Mouse (Mus musculus) v-Abl transformed pro-B cells (cell line): Measurements from ENCODE around the gene Gp5.

Source experiments
- in situ Hi-C, 2 experiments: fragments of 400-800 bp; cut with MboI; formaldehyde crosslinking; loops; one replicate each; pipeline ENCODE4 v1.15.1; 2025; ENCODE audit not compliant: unreplicated experiment in 2 of 2

Gp5 gene

DNA sequence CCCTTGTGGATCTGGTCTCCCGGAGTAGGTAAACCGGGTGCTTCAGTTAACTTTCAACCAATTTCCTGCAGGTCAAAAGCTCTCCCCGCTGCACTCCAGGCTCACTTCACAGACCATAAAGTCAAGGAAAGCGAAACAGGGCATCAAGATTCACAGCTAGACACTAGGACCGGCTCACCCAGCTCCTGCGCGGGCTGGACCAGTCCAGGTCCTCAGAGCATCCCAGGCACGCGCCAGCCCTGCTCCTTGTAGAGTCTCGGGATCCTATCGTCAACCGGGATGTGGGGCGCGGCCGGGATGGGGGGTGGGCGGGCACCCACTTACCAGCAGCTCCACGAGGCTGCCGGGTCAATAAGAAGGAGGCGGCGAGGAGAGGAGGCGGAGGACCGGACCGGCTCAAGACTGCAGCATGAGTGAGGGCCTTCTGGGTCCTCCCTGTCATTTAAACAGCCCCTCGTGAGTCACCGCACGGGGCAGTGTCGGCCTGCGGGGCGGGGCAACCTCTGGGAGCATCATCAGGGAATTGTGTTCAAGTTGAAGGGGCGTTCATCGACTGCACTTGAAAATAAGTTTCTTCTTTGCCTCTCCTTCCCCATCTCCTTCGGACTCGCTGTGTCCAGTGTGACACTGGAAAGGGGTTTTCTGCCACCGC is 27.6 kb downstream of the Gp5 start, which contains the start of gene Lrrc15:
Gene Lrrc15, minus strand, starts transcription at position 413 of the 652 bp plus-strand sequence.
- in situ Hi-C loops = no loop called here

DNA sequence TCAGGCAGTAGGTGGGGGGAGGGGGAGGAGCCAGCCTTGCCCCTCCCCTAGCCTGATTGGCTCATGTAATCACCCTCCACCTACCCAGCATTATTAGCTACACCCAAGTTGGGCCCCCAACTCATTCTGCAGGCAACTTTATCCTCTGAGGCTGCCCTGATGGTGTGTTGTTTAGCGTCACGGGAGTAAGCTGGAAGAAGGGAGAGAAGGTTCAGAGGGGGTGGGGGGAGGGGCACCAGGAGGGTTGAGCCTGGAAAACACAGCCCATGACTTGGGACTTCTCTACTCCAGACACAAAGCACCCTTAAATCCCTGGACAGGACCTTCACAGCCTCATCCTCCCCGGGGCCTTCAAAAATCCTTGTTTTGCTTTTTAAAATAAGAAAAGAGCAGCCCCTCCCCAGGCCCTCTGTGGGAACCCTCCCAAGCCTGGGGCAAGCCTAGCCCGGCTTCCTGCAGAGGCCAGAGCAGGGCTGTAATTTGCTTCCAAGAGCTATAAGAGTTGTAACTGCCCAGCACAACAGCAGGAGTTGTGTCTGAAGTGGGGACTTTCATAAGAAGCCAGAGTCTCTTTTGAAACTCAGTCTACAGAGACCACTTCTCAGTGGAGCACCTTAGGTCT is 29.8 kb downstream of the Gp5 start:
- in situ Hi-C loops = no loop called here

DNA sequence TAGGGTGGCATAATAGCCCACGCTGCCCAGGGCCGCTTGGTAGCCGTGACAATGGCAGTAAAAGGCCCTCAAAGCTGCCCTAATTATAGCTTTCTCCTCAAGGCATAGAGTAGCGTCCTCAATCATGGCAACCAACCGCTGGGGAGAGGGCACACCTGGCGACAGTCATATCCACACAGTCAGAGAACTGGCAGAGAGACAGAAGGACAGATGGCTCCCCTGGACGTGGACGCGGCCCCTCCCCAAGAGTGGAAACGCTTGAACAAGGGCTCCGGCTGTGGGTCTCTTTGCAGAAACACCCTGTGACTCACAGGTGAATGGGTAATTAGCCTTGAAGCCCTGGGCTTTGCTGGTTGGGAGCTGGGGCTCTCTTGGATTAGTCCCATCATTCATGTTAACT is 32.2 kb downstream of the Gp5 start:
- in situ Hi-C loops = no loop called here

DNA sequence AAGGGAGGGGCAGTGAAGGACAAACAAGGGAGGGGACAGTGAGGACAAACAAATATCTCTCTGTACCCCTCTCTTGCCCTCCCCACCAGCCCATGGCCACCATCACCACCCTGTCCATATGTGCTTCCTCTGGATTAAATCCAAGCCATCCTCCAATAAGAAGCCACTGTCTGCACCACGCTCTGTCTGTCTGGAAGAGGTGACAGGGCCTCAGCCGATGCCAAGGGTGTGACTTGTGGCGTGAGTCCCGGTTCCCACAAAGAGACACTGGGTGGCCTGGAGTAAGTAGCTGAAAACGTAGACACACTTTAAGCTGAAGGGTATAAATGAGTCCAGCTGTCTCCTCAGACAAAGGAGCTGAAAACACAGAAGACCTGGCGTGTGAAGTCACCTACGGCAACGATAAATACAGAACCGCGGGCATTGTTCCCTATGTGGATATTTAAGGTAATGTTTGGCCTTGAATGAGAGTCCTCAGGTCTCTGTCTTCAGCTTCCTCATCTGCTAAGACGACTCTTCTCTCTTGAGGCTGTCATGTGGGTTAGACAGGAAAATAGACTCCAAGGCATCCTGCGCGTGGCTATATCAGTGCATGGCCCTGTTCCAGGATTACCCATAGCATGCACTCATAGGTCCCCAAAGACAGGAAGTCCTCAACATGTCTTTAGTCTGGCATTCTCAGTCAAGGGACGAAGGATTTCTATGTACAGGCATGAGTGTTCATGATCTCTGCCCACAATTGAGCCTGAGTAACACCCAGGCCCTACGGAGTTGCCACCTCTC is 34.8 kb downstream of the Gp5 start:
- in situ Hi-C loops = no loop called here

DNA sequence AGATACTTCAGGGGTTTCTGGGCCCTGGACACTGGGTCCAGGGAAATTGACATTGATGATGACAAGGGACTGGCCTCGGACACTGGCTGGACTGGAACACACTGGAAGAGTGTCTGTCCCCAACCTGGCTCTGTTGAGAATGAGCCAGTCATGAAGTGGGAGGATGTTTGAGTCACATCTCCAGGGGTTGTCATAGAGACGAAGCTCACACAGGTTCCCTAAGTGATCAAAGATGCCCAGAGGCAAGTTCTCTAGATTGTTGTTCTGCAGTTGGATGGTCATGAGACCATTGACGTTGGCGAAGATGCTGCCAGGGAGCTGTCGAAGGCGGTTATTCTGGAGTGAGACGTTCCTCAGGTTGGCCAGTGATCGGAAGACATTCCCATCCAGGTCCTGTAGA is 37.5 kb downstream of the Gp5 start:
- in situ Hi-C loops = loop anchor here in 1 of 2 experiments (25.0 kb wide), 2 partner anchors 789 to 1089 kb away; no protein-coding TSS in a partner anchor

DNA sequence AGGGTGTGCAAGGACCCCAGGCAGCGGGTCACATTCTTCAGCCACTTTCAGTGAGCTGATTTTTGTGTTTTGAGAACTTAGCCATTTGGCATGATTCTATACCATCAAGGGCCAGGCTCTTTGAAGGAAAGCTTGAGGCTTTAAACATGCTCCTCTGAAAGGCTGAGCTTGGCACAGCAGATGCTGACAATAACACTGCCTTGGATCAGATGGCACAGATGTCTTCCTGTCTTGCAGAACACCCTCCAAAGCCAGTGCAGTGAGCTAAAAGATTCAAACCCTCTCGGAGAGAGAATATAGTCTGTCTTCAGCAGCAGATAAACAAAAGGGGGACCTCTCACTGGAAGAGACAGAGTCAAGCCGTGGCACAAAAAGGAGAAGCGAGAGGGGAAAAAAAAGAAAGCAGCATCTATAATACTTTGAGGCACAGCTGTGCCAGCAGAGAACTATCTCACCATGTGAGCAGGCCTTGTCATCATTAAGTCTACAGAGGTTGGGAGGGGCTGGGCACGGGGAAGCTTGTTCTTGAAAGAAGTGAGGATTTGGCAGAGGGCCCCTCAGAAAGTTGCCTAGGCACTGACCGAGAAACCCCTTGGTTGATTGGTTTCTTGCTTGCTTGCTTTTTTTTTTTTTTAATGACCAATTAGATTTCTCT is 38.5 kb downstream of the Gp5 start:
- in situ Hi-C loops = loop anchor here in 1 of 2 experiments (25.0 kb wide), 2 partner anchors 790 to 1090 kb away; no protein-coding TSS in a partner anchor

DNA sequence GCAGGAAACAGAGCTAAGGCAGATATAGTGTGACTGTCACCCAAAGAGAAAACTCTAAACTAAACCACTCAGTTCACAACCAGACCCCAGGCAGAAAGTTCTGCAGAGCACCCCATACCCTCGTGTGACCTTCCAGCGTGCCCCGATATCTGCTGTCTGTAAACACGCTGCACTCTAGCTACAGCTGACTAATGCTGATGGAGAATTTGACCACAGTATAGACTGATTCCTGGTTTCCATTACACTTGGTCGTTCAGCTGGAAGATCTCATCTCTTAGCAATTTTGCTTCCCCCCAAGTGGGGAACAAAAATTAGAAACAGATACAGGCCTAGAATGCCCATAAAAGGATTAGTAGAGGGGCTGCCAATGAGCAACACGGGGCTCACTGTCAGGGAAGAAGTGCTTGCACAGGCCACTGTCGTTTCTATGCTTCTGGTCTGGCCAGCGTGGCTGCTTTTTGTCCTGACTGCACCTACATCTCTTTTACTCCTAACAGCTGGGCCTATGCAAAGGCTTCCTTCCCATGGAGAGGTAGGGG is 39.3 kb downstream of the Gp5 start:
- in situ Hi-C loops = loop anchor here in 1 of 2 experiments (25.0 kb wide), 2 partner anchors 791 to 1091 kb away; no protein-coding TSS in a partner anchor

DNA sequence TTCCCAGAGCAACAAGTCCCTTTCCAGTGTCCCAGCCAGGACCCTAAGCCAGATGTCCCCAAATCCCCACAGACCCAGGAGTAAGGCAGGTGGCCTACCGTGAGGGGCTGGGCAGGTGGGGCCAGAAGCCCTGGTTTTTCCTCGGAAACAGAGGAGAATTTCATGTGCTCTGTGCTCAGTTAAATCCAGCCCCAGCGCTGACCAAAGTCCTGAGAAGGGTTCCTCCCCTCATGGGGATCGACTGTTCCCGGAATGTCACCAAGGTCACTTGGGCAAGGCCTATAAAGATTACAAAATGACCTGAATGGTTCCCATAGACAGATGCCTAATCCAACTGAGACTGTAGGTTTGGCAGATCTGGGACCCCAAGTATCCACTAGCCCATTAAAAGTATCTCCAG is 43.2 kb downstream of the Gp5 start, which contains the start of gene Cpn2:
Gene Cpn2, minus strand, starts transcription at position 141 of the 400 bp plus-strand sequence.
- in situ Hi-C loops = loop anchor here in 1 of 2 experiments (25.0 kb wide), 2 partner anchors 795 to 1095 kb away; no protein-coding TSS in a partner anchor

DNA sequence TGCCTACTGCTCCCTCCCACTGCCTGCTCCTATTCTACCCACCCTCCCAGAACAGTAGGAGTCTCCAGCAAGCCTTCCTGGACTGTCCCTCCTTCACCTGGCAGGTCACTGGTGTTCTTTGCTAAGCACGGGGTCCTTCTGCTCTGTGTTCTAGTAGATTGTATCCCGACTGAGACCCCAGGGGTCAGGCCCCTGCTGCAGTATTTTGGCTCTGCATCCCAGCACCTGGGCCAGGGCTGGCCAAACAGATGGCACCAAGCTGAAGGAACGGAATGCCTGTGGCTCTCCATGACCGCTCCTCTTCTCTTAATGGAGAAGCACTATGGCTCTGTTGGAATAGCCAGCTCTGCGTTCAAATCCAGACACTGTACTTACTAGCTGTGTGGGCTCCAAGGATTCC is 44.0 kb downstream of the Gp5 start:
- in situ Hi-C loops = loop anchor here in 1 of 2 experiments (25.0 kb wide), 2 partner anchors 796 to 1096 kb away; no protein-coding TSS in a partner anchor

DNA sequence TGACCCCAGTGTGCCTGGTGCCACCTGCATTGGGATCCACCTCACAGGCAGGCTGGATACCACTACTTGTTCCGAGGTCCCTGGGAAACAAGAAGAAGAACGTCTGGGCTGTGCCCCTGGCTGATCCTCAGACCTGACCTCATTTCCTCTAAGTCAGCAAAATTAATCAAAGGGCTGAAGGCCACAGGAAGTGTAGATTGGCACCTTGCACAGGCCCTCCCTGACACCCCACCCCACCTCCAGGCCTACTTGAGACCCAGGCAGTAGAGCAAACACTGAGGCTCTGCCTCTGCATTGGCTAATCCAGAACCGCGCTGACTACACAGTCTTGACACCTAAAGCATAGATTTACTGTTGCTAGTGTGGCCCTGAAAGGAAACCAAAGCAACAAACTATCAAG is 45.0 kb downstream of the Gp5 start:
- in situ Hi-C loops = loop anchor here in 1 of 2 experiments (25.0 kb wide), 2 partner anchors 797 to 1097 kb away; no protein-coding TSS in a partner anchor

DNA sequence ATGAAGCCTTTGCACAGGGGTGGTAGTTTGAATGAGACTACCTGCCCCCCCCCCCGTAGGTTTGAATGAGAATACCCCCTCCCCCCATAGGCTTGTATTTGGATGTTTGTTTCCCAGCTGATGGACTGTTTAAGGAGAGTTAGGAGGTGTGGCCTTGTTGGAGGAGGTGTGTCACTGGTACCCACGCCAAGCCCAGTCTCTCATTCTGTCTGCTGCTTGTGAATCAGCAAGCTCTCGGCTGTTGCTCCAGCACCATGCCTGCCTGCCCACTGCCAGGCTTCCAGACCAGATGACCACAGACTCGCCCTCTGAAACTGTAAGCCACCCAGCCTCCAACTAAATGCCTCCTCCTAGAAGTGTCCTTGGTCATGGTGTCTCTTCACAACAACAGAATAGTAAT is 47.4 kb downstream of the Gp5 start:
- in situ Hi-C loops = loop anchor here in 1 of 2 experiments (25.0 kb wide), 2 partner anchors 799 to 1099 kb away; no protein-coding TSS in a partner anchor

DNA sequence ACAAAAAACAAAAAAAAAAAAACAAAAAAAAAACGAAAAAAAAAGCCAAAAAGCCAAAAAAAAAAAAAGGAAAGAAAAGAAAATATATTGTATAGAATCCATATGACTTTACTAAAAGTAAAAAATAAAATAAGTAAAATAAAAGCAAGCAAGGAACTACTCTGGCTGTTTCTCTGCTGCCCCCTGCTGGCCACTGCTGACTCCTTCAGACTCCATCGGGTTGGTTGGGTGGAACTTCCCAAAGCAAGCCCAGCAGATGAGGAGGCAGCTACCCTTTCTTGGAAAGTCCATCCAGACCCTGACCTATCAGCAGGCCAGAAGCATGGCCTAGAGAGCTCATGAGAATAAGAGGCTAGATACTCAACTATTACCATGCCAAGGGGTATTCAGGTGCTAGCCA is 47.9 kb downstream of the Gp5 start:
- in situ Hi-C loops = loop anchor here in 1 of 2 experiments (25.0 kb wide), 2 partner anchors 800 to 1100 kb away; no protein-coding TSS in a partner anchor

DNA sequence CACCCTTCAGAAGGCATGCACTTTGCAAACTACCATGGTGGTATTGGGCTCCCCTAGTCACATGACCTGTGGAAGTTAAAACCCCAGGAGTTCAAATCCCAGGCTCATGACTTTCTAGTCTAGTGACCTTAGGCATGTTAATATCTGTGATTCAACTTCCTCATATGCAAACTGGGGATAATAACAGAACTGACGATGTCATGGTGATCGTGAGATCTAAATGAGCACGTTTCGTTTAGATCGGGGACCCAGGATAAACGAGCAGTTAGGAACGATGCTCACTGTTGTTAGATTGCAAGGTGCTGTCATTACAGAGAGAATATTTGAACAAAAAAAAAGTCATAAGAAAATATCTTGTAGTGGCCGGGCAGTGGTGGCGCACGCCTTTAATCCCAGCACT is 48.4 kb downstream of the Gp5 start:
- in situ Hi-C loops = loop anchor here in 1 of 2 experiments (25.0 kb wide), 2 partner anchors 800 to 1100 kb away; no protein-coding TSS in a partner anchor

DNA sequence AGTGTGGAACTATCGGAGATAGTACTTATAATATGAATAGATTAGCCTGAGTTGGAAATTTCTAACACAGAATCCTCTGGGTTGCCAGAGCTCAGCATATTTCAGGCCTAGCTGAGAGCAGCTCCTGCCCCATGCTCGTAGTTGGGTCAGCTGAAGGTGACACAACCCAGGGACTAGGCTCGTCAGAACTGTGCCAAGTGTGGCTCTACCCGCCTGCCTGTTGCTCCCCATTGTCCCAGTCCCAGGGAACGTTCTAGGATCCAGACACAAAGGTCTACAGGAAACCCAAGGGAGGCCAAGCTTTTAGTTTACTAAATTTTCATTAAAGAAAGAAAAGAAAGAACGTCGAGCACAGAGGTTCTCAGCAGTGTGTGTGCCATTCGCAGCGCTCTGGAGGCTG is 49.2 kb downstream of the Gp5 start:
- in situ Hi-C loops = loop anchor here in 1 of 2 experiments (25.0 kb wide), 2 partner anchors 801 to 1101 kb away; no protein-coding TSS in a partner anchor

DNA sequence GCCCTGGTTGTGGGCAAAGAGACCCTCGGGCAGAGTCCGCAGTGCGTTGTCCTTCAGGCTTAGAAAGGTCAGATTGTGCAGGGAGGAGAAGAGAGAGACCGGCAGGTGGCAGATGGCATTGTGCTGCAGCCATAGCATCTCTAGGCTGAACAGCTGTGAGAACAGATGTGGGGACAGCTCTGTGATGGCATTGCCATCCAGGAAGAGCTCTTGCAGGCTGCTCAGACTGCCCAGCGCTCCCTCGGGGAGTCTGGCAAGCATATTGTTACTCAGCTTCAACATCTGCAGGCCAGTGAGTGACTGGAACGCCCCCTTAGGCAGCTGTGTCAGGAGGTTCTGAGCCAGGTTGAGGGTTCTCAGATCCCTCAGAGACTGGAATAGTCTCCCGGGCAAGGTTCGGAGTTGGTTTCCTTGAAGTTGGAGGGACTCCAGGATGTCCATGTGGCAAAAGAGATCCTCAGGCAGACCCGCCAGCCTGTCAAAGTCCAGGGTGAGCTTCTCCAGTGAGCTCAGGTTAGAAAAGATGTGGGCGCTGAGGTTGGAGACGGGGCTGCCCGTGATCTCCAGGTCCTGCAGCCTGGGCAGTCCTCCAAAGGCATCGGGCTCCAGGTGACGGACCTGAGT is 50.5 kb downstream of the Gp5 start:
- in situ Hi-C loops = loop anchor here in 1 of 2 experiments (25.0 kb wide), 2 partner anchors 802 to 1102 kb away; no protein-coding TSS in a partner anchor

DNA sequence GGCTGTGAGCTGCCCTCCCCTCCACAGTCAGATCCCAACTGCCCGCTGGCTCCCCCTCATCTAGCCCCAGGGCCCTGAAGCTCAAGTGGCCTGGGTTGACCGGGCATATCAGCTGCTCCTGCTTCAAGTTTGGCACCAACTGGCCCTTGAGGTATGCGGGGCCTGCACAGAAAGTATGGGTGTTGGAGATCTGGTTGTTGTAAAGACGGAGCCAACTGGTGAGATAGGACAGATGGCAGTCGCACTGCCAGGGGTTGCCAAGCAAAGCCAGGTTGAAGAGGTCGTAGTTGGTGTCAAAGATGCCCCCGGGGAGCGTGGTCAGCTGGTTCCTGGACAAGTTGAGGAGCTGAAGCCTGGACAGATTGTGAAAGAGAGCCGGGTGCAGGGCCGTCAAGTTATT is 51.1 kb downstream of the Gp5 start:
- in situ Hi-C loops = loop anchor here (10.0 to 25.0 kb wide), 3 partner anchors 803 to 1103 kb away; no protein-coding TSS in a partner anchor

DNA sequence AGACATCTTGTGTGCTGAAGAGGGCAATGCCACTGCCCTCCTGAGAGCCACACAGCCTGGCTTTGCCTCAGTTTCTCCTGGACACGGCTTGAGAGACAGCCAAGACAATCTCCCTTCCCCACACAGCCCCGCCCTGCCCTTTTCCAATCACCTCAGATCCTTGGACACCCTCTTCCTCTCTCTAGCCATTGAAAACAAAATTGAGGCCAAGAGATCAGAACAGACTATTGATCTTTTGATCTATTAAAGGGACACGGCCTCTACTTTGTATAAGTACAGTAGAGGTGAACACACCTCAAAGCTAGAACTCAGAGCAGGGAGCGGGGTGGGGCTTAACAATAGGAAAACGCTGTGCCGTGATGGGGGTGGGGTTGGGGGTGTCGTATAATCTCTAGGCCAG is 52.1 kb downstream of the Gp5 start:
- in situ Hi-C loops = loop anchor here (10.0 to 25.0 kb wide), 3 partner anchors 804 to 1104 kb away; no protein-coding TSS in a partner anchor

DNA sequence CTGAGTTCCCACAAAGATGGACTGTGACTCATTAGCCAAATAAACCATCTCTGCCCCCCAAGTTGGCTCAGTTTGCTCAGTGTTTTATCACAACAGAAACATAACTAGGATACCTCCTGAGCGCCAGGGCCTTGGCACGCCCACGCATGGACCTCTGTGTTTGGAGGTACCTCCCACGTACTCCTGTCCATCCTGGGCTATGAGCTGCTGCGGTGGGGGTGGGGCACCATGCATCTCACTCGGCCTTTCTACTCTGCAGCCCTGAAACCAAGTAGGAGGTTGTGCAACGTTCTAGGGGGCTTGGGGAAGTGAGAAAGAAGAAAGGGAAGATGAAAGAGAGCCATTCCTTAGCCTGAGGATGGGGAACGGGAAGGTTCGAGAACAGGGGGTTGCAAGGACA is 52.9 kb downstream of the Gp5 start:
- in situ Hi-C loops = loop anchor here (10.0 to 25.0 kb wide), 3 partner anchors 805 to 1105 kb away; no protein-coding TSS in a partner anchor
